Mouse (Mus musculus) CH12F3 (cell line): ENCODE data around the gene Ubqlnl.

ENCODE experiments used
- in situ Hi-C: fragments of 300-500 bp; cut with MboI; formaldehyde crosslinking; loops from 2 replicates; pipeline ENCODE4 v1.14.3; 2020; ENCODE audit warnings: low sequenced_read_pairs

Ubqlnl gene

DNA sequence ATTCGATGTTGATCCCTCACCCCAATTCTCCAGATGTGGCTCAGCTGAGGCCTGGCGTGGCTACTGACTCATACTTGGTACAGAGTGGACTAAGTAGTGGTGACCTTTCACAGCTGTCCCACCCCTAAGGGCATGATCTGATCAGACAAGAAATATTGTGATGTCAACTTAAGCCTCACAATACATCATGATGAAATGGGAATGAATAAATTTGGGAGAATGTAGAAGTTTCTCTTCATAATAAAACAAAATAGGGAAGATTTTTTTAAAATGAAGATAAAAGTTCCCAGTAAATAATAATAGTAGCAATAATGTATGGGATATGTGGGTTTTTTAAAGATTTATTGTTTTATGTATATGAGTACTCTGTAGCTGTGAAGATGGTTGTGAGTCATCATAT is at the start of gene Ubqlnl:
Gene Ubqlnl, minus strand, starts transcription at position 101 of the 400 bp plus-strand sequence.
- in situ Hi-C loops: no loop called here

DNA sequence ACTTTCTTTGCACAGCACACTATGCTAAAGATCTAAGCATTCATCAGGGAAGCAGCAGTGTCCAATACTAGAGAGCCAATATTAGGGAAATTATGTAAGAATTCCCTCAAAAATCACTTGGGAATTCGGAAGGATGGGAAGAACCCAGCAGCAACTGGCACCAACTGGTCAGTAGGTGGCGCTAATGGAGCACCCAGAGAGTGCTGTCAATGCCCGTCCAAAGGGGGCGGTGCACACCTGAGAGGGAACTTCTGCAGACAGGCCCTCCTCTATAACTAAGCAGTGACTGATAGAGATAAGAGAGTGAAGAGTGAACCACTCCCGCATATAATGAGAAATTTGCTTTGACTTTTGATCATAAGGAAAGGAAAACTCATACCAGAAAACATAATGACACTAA is 49.5 kb upstream of the Ubqlnl start:
- in situ Hi-C loops: no loop called here

GRCm38 (mm10) chr7:104195885-104196284 is 45.5 kb upstream of the Ubqlnl start, which contains the start of gene Olfr649:
Gene Olfr649 (minus strand): TSS chr7:104195985.
- in situ Hi-C loops: no loop called here

DNA sequence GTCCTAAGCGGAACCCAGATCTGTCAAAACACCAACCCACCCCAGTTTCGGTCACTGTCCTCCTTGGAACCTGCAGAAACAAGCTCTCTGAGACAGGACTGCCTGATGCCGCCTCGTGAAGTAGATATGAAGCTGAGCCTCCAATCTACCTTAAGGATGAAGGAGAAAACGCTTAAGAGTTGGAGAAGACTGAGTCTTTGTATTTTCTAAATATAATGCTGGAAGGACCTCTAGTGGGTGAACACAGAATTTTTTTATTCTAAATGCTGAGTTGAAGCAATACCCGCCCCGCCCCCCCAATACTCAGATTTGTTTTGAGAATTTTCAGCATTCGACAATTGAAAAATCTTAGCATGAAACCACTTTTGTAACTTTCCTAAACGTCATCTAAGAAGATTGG is 40.9 kb upstream of the Ubqlnl start:
- in situ Hi-C loops: no loop called here

DNA sequence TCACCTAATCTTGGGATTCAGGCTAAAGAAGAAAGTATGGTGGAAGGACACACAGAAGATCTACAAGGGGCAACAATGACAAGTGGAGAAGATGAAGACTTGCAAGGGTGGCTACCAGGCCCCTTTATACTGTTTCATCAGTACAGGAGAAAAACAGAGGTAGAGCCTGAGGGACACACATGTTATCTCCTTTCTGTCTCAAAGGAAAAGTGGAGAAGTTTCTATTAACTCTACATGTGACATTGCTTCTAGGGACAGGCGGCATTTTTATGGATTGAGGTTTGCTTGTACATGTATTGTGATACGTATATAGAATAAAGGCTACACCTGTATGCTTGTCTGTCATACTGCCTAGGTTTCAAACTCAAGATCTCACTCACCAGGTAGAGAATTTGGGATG is 32.9 kb upstream of the Ubqlnl start, which contains the start of gene Olfr648:
Gene Olfr648, minus strand, starts transcription at position 101 of the 400 bp plus-strand sequence.
- in situ Hi-C loops: no loop called here

DNA sequence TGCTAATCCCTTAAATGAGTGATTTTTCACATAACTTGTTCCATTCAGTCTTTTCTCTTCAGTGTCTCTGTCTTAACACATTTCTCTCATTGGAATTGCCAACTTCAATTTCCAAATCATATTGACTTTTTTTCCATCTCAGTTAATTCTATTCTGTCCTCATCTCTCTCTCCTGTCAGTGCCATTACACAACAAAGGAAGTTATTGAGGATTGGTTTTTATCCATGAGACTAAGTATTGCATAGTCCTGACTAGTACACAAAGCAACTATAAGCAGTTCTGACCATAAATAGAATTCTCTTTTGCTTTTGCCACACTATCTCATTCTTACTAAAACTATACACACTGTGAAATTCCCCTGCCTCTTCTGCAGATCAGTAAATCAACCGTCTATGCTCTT is 28.7 kb upstream of the Ubqlnl start:
- in situ Hi-C loops: no loop called here

DNA sequence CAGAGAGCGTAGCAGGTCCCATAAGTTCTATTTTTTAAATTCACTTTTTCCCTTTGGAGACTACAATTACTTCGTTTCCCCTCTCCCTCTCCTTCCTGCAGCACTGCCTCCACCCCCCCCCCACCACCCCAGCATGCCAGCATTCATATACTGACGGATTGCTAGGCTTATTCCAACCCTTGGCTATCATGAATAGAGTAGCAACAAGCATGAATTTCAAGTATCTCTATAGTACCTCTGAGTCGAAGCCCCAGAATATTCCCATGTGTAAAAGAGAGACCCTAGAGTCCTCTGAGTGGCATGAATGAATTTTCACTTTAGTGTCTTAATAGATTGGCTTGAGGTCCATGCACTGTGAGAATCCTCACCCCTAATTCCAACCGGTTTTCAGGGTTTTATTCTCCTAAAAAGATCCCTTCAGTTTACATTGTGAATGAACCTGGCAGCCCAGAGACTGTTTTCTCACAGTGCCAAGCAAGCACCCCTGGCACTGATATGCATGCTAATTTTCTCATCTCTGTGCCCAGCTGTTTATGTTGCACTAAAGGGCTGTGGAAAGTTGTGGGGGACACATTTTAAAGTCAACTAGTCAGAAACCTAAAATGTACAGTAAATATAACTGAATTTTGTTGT is 28.2 kb upstream of the Ubqlnl start:
- in situ Hi-C loops: no loop called here

- in situ Hi-C loops: no loop called here
Observed at GRCm38 (mm10) chr7:104175085-104175484, 24.7 kb upstream of the Ubqlnl start.

DNA sequence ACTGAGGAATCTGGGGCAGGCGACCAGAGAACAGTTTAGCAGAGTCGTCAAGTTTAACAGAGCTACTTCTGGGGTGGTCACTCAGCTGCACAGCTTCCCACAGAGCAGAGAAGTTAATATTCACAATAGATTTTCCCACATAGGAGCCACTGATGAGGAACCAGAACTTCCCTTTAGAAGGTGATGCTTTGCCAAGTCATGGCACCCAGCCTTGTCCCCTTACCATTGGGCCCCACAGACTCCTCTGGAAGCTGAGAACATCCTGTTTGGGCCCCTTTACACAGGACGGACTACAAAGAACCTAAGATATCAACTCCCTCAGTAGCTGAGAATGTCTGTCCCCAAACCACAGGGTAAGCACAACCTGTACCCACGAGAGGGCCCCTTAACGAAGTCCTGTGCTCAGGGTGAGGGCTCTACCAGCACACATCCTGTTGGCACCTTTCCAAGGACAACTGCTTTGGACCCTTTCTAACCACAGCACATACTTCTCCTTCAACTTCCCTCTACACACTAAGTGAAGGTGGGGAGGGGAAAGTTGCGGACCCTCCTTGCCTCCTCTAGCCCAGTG is 19.4 kb upstream of the Ubqlnl start:
- in situ Hi-C loops: no loop called here

DNA sequence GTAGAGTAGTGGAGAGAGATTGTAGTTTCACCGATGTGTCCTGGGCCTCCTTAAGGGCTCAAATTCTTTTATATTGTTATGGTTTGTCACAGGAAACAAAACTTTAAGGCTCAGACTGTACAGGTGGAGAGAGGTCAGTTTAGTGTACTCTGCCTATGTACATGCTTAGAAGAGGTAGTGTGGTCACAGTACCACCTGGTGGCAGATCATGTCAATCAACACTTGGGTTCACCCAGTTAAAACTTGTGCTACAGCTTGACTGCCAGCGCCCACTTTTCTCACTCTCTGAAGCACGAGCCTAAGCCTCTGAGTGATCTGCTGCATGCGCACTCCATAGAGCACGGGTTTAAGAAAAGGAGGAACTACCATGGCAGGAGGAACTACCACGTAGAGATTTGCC is 16.7 kb upstream of the Ubqlnl start:
- in situ Hi-C loops: no loop called here

DNA sequence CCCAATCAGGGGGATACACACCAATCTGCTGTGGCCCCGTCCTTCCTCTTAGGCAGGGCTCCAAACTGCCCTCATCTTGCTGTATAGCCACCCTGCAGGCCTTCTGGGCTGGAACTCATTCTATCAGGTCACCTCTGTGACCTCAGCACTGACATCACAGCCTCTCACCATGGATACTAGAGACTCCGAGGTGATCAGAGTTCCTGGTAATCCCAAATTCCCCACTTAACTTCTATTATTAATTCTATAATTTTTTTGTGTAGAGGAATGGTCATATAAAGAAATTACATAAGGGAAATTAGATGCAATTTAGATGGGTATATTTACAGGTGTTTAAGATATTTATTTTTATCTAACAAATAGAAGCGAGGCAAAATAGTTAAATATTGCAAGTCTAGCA is 7.2 kb downstream of the Ubqlnl start, which contains the start of gene Ubqln3:
Gene Ubqln3, minus strand, starts transcription at position 101 of the 400 bp plus-strand sequence.
- in situ Hi-C loops: no loop called here

DNA sequence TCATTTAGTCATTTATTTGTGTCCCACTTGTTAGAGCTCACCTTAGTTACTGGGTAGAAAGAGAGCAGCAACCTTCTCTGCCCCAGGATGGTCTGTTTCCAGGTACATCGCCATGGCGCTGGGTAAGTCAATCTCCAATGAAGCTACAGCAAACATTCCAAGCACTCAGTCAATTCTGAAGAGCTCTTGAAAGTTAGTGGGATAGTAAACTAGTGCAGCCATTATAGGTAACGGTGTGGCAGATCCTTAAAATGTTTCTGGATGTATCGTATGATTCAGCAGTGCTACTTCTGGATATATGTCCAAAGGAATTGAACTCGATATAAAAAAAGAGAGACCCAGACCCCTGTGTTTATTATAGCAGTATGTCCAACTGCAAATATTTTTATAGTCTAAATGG is 13.1 kb downstream of the Ubqlnl start, which contains the start of gene Olfr643:
Gene Olfr643, minus strand, starts transcription at position 101 of the 400 bp plus-strand sequence.
- in situ Hi-C loops: no loop called here

- in situ Hi-C loops: no loop called here
Observed at GRCm38 (mm10) chr7:104129726-104130125, 20.6 kb downstream of the Ubqlnl start, which contains the start of gene Ubqln5. Gene Ubqln5 (minus strand): TSS chr7:104129826.

DNA sequence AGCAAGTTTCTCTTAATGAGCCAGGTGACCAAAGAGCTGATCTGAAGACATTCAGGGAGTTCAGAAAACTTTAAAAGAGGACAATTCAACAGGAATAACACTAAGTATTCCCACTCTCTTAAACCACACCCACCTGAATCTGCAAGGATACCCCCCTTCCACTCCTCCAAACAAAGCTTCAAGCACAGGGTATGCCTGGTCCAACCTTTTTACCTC is 45.7 kb downstream of the Ubqlnl start, which contains the start of gene Olfr646:
Gene Olfr646, plus strand, starts transcription at position 117 of the 216 bp plus-strand sequence.
- in situ Hi-C loops: no loop called here

GRCm38 (mm10) chr7:104103913-104104756 is 46.2 kb downstream of the Ubqlnl start:
- in situ Hi-C loops: no loop called here
